Mouse (Mus musculus): Measurements from ENCODE around the gene Scnn1g. TPM values are rescaled to one million over a fixed set of nuclear protein-coding genes. Genes with fewer than 3 reads are reported as not detected.

Scnn1g gene
- total and polyA plus RNA-seq, 3 experiments = 0.11 TPM; not detected in 2

DNA sequence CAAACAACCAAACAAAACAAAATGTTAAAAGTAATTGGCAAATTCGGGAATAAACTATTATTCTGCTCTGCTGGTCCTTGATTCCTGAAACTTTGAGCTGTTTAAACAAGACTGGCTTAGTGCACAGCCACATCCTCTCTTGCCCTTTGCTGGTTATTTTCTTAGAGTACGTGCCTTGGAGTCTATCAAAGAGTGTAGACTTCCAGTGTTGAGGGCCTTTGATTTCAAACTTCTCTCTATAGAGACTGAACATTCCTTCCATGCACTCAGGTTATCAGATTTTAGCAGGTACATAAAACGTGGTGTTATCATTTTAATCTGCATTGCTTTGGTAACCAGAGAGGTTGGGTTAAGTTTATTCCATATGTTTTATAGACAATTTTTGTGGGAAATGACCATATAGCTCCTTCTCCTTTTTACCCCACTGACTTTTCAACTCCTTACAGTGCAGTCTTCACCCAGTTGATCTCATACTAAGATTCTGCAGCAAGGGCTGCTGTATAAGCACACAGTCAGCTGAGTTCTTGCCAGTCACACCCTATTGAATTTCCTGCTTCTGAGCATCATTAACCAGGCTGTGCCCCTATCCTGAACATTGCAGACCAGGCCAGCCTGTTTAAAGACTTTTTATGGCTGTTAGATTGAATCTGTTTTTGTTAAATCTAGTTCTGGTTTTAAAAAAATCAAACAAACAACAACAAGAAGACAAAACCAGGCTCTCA is 48.1 kb downstream of the Scnn1g start:
- no peaks in the 10 kb centered on the region for H3K9me3 ChIP-seq (replicated peaks)
- no peak for DNase-seq (ENCODE audit: low spot score)
- no peak for ATAC-seq (ENCODE audit: extremely low read depth, insufficient number of reproducible peaks, low FRiP score, poor library complexity, severe bottlenecking)
- no peaks in the 10 kb centered on the region for H3K36me3 ChIP-seq (replicated peaks)
- no peaks in the 10 kb centered on the region; the same call in 1 of the 2 replicates for H3K27me3 ChIP-seq (ENCODE audit: insufficient read depth, low read length)
- no peak overlapping the region for H3K4me3 ChIP-seq (ENCODE audit: low read depth, low read length)
- TF ChIP-seq GATA1 (IDR thresholded peaks at IDR 0.05; ENCODE audit: borderline replicate concordance, low read length) = no peak
- no peak for TF ChIP-seq CTCF (IDR thresholded peaks at IDR 0.05; ENCODE audit: low read depth, low read length)
- no peak for TF ChIP-seq GATA2 (IDR thresholded peaks at IDR 0.05; ENCODE audit: borderline replicate concordance, low read depth, low read length)
- TF ChIP-seq POLR2AphosphoS5 (IDR thresholded peaks at IDR 0.05; ENCODE audit: insufficient replicate concordance, low read depth, low read length) = no peak
- TF ChIP-seq TAL1 (conservative IDR thresholded peaks at IDR 0.05; ENCODE audit: low read depth, low read length) = no peak
- H3K4me1 ChIP-seq (ENCODE audit: insufficient read depth, low read depth, low read length) = no peaks in the 10 kb centered on the region

DNA sequence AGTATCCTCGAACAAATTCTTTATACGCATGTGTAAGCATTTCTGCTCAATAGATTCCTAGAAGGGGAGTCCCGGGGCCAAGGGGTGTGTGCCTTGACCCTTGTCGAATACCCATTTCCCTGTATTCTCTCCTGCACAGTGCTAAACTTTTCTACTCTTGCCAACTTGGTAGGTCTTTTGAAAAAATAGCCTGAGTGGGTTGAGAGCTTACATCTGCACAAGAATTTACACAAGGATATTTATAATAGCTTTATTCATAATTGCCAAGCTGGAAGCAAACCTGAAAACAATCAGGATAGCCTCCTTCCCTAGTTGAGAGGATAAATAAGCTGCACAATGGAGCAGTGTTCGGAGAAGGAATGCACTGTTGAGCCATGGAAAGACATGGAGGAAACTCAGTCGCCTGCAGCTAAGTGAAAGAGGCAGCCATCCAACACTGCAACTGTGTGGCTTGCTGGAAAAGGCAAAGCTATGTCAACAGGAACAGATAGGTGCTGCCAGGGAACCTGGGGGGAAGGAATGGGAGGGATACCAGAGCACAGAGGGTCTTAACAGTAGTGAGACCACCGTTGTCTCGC is 51.5 kb downstream of the Scnn1g start:
- TF ChIP-seq TAL1 (conservative IDR thresholded peaks at IDR 0.05; ENCODE audit: low read depth, low read length) = no peak
- no peak for TF ChIP-seq POLR2AphosphoS5 (IDR thresholded peaks at IDR 0.05; ENCODE audit: insufficient replicate concordance, low read depth, low read length)
- TF ChIP-seq GATA1 (IDR thresholded peaks at IDR 0.05; ENCODE audit: borderline replicate concordance, low read length) = no peak
- TF ChIP-seq GATA2 (IDR thresholded peaks at IDR 0.05; ENCODE audit: borderline replicate concordance, low read depth, low read length) = no peak
- no peak for TF ChIP-seq CTCF (IDR thresholded peaks at IDR 0.05; ENCODE audit: low read depth, low read length)
- Histone ChIP-seq H3K4me3 (ENCODE audit: low read depth, low read length) (no peak overlapping the region), H3K4me1 (ENCODE audit: insufficient read depth, low read depth, low read length) (no peaks in the 10 kb centered on the region), H3K9me3 (replicated peaks) (0 out of 2 replicates have a peak, but pooled peaks cover under 1% of the 10 kb centered on the region), H3K36me3 (replicated peaks) (no peaks in the 10 kb centered on the region), H3K27me3 (ENCODE audit: insufficient read depth, low read length) (no peaks in the 10 kb centered on the region; the same call in 1 of the 2 replicates)
- ATAC-seq (ENCODE audit: extremely low read depth, insufficient number of reproducible peaks, low FRiP score, poor library complexity, severe bottlenecking) (no peak), DNase-seq (ENCODE audit: low spot score) (no peak)

DNA sequence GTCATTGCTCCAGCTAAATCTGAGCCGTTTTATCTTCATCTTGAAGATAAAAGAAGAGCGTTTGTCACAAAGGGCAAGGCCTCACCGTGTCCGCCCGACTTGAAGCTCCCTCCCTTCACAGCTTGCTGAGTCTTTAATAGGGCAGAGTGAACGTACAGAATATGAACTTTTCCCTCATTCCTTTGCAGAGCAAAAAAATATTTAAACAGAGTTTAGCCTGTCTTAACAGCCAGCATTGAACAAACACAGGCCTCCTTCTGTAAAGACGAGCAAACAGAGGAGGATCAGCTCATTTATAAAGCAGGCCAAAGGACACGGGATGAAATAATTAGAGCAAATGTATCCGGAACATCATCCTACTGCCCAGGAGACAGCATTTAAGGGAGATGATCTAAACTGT is 63.5 kb downstream of the Scnn1g start:
- H3K27me3 ChIP-seq (ENCODE audit: insufficient read depth, low read length) = no peaks in the 10 kb centered on the region
- no peaks in the 10 kb centered on the region for H3K36me3 ChIP-seq (replicated peaks)
- ATAC-seq (ENCODE audit: extremely low read depth, insufficient number of reproducible peaks, low FRiP score, poor library complexity, severe bottlenecking) (no peak), DNase-seq (ENCODE audit: low spot score) (no peak)
- H3K4me1 ChIP-seq (ENCODE audit: insufficient read depth, low read depth, low read length) = no peaks in the 10 kb centered on the region
- peaks cover 4% of the 10 kb centered on the region; the same call in 1 of the 2 replicates for H3K9me3 ChIP-seq (replicated peaks)
- no peak overlapping the region for H3K4me3 ChIP-seq (ENCODE audit: low read depth, low read length)
- no peak for TF ChIP-seq TAL1 (conservative IDR thresholded peaks at IDR 0.05; ENCODE audit: low read depth, low read length)
- no peak for TF ChIP-seq CTCF (IDR thresholded peaks at IDR 0.05; ENCODE audit: low read depth, low read length)
- TF ChIP-seq GATA1 (IDR thresholded peaks at IDR 0.05; ENCODE audit: borderline replicate concordance, low read length) = no peak
- no peak for TF ChIP-seq POLR2AphosphoS5 (IDR thresholded peaks at IDR 0.05; ENCODE audit: insufficient replicate concordance, low read depth, low read length)
- TF ChIP-seq GATA2 (IDR thresholded peaks at IDR 0.05; ENCODE audit: borderline replicate concordance, low read depth, low read length) = no peak

DNA sequence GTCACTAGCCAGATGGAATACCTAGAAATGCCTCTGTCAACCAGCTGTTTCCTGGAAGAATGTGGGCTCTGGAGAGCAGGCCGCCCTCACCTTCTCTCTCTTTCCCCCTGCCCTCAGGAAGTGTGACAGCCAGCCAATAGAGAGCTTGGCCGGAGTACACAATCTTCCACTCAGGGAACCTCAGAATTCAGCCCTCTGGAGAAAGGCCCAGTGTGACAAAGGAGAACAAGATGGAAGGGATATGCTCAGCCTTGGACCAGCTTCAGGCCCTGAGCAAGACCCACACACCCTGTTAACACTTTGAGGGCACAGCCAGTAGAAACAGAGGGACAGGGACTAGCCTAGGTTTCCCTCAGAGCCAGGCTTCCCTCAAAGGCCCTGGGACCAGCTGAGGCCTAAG is 68.2 kb downstream of the Scnn1g start:
- TF ChIP-seq GATA1 (IDR thresholded peaks at IDR 0.05; ENCODE audit: borderline replicate concordance, low read length) (no peak), TAL1 (conservative IDR thresholded peaks at IDR 0.05; ENCODE audit: low read depth, low read length) (no peak), GATA2 (IDR thresholded peaks at IDR 0.05; ENCODE audit: borderline replicate concordance, low read depth, low read length) (no peak), POLR2AphosphoS5 (IDR thresholded peaks at IDR 0.05; ENCODE audit: insufficient replicate concordance, low read depth, low read length) (no peak), CTCF (IDR thresholded peaks at IDR 0.05; ENCODE audit: low read depth, low read length) (no peak)
- H3K4me3 ChIP-seq (ENCODE audit: low read depth, low read length) = no peak overlapping the region
- ATAC-seq (ENCODE audit: extremely low read depth, insufficient number of reproducible peaks, low FRiP score, poor library complexity, severe bottlenecking) (no peak), DNase-seq (ENCODE audit: low spot score) (no peak)
- H3K27me3 ChIP-seq (ENCODE audit: insufficient read depth, low read length) = no peaks in the 10 kb centered on the region
- H3K36me3 ChIP-seq (replicated peaks) = no peaks in the 10 kb centered on the region
- H3K4me1 ChIP-seq (ENCODE audit: insufficient read depth, low read depth, low read length) = no peaks in the 10 kb centered on the region
- H3K9me3 ChIP-seq (replicated peaks) = no peaks in the 10 kb centered on the region

DNA sequence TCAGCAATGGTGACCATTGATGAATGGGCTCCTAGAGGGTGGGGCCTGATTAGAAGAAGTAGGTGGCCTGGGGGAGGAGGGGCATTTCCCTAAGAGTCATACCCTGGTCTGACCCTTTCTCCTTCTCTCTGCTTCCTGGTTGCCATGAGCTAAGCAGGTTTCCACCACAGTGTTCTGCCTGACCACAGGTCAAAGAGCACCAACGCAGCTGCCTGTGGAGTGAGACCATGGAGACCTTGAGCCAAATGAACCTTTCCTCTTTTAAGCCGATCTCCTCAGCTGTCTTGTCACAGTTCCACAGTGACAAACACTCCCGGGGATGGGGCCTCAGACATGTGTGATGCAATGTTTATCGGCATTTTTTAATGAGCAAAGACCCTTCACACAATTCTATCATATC is 68.7 kb downstream of the Scnn1g start:
- no peaks in the 10 kb centered on the region for H3K9me3 ChIP-seq (replicated peaks)
- no peaks in the 10 kb centered on the region for H3K36me3 ChIP-seq (replicated peaks)
- no peaks in the 10 kb centered on the region for H3K27me3 ChIP-seq (ENCODE audit: insufficient read depth, low read length)
- H3K4me3 ChIP-seq (ENCODE audit: low read depth, low read length) = no peak overlapping the region
- DNase-seq (ENCODE audit: low spot score) (no peak), ATAC-seq (ENCODE audit: extremely low read depth, insufficient number of reproducible peaks, low FRiP score, poor library complexity, severe bottlenecking) (no peak)
- no peaks in the 10 kb centered on the region for H3K4me1 ChIP-seq (ENCODE audit: insufficient read depth, low read depth, low read length)
- no peak for TF ChIP-seq GATA1 (IDR thresholded peaks at IDR 0.05; ENCODE audit: borderline replicate concordance, low read length)

DNA sequence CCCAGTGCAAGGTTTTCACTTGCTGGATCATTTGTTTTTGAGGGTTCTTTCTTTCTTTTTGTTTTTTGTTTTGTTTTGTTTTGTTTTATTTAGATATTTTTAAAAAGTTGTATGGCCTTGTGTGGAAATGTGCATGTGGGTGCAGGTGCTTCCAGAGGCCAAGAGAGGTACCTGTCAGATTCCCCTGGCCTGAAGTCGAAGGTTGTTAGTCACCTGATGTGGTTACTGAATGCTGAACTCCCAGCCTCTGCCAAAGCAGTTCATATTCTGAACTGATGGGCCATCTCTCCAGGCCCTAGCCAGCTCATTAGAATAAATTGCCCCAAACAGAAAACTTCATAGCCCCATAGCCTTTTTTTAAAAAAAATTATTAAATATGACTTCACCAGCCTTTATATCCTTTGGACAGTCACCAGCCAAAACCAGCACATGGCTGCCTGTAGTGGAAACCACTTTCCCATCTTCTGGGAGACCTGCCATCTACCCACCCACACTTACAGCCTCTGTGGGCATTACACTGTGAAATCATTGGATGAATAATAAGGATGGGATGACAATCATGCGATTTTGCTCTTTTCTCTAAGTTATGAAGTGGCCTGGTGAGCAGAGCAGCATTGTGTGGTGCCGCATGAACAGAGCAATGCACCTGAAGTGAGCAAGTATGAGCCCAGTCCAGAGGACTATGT is 71.7 kb downstream of the Scnn1g start:
- no peaks in the 10 kb centered on the region for H3K4me1 ChIP-seq (ENCODE audit: insufficient read depth, low read depth, low read length)
- ATAC-seq (ENCODE audit: extremely low read depth, insufficient number of reproducible peaks, low FRiP score, poor library complexity, severe bottlenecking) = no peak
- no peak overlapping the region for H3K4me3 ChIP-seq (ENCODE audit: low read depth, low read length)
- TF ChIP-seq GATA1 (IDR thresholded peaks at IDR 0.05; ENCODE audit: borderline replicate concordance, low read length) = no peak
- no peak for TF ChIP-seq GATA2 (IDR thresholded peaks at IDR 0.05; ENCODE audit: borderline replicate concordance, low read depth, low read length)
- TF ChIP-seq TAL1 (conservative IDR thresholded peaks at IDR 0.05; ENCODE audit: low read depth, low read length) = no peak
- no peak for TF ChIP-seq CTCF (IDR thresholded peaks at IDR 0.05; ENCODE audit: low read depth, low read length)
- no peak for TF ChIP-seq POLR2AphosphoS5 (IDR thresholded peaks at IDR 0.05; ENCODE audit: insufficient replicate concordance, low read depth, low read length)
- H3K36me3 ChIP-seq (replicated peaks) = no peaks in the 10 kb centered on the region
- H3K9me3 ChIP-seq (replicated peaks) = no peaks in the 10 kb centered on the region
- DNase-seq (ENCODE audit: low spot score) = no peak
- no peaks in the 10 kb centered on the region for H3K27me3 ChIP-seq (ENCODE audit: insufficient read depth, low read length)
